Mouse (Mus musculus) naive thymus-derived CD4-positive, alpha-beta T cell, adult 5 months (primary cell): ENCODE data around the gene Gm13276. TPM values are rescaled to one million over a fixed set of nuclear protein-coding genes. Genes with fewer than 3 reads are reported as not detected.

Source experiments
- polyA plus RNA-seq: library from polyadenylated mRNA; unstranded; fragments of 100-300 nt; shearing (Covaris generic); gene quantifications from one replicate; pipeline ENCODE4 v1.2.1, GENCODE M21; 2017

Gm13276 gene
- polyA plus RNA-seq, 1 experiment from 2014 or later = not detected

Other genes with a start within 250 kb of the Gm13276 start
- gene Ifna15, start 227.5 kb upstream of the Gm13276 start, polyA plus RNA-seq = not detected
- gene Ifna14, start 213.9 kb upstream of the Gm13276 start, polyA plus RNA-seq = not detected
- gene Ifna9, start 193.3 kb upstream of the Gm13276 start, polyA plus RNA-seq = not detected
- gene Ifna12, start 182.3 kb upstream of the Gm13276 start, polyA plus RNA-seq = not detected
- not detected for gene C87499, start 151.3 kb upstream of the Gm13276 start, polyA plus RNA-seq
- not detected for gene Ifna13, start 141.2 kb upstream of the Gm13276 start, polyA plus RNA-seq
- gene Ifna16, start 108.8 kb upstream of the Gm13276 start, polyA plus RNA-seq = not detected
- gene Ifna2, start 101.8 kb upstream of the Gm13276 start, polyA plus RNA-seq = not detected
- 0.45 TPM for gene Ifnab, start 94.3 kb upstream of the Gm13276 start, polyA plus RNA-seq
- 1.4 TPM for gene Gm26566, start 63.9 kb upstream of the Gm13276 start, polyA plus RNA-seq
- gene Klhl9, start 63.2 kb upstream of the Gm13276 start, polyA plus RNA-seq = 27.2 TPM
- not detected for gene Gm13271, start 30.8 kb upstream of the Gm13276 start, polyA plus RNA-seq
- 0.36 TPM for gene Gm13283, start 25.6 kb upstream of the Gm13276 start, polyA plus RNA-seq
- not detected for gene Gm13290, start 11.9 kb upstream of the Gm13276 start, polyA plus RNA-seq
- not detected for gene Gm13289, start 8.8 kb upstream of the Gm13276 start, polyA plus RNA-seq
- gene Gm13272, start 5.9 kb upstream of the Gm13276 start, polyA plus RNA-seq = not detected
- gene Ifnz, start 3.6 kb upstream of the Gm13276 start, polyA plus RNA-seq = not detected
- not detected for gene Gm13277, start 2.9 kb downstream of the Gm13276 start, polyA plus RNA-seq
- gene Gm13278, start 5.8 kb downstream of the Gm13276 start, polyA plus RNA-seq = not detected
- gene Gm13275, start 8.8 kb downstream of the Gm13276 start, polyA plus RNA-seq = not detected
- not detected for gene Gm13279, start 11.7 kb downstream of the Gm13276 start, polyA plus RNA-seq
- gene Gm13285, start 14.0 kb downstream of the Gm13276 start, polyA plus RNA-seq = not detected
- not detected for gene Gm13287, start 17.5 kb downstream of the Gm13276 start, polyA plus RNA-seq
- 0.19 TPM for gene Gm13288, start 19.8 kb downstream of the Gm13276 start, polyA plus RNA-seq
- gene Ifna7, start 30.5 kb downstream of the Gm13276 start, polyA plus RNA-seq = not detected
- gene Ifna11, start 34.2 kb downstream of the Gm13276 start, polyA plus RNA-seq = not detected
- gene Ifna6, start 41.7 kb downstream of the Gm13276 start, polyA plus RNA-seq = not detected
- gene Ifna5, start 49.8 kb downstream of the Gm13276 start, polyA plus RNA-seq = not detected
- not detected for gene Ifna4, start 56.2 kb downstream of the Gm13276 start, polyA plus RNA-seq
- not detected for gene Ifna1, start 64.4 kb downstream of the Gm13276 start, polyA plus RNA-seq
- not detected for gene Ifne, start 94.5 kb downstream of the Gm13276 start, polyA plus RNA-seq